Mouse (Mus musculus): ENCODE measurements around the gene Gm28048. TPM values are rescaled to one million over a fixed set of nuclear protein-coding genes. Genes with fewer than 3 reads are reported as not detected.

Gene Gm28048
- polyA plus RNA-seq, 1 experiment: 5.4 TPM

GRCm38 (mm10) chr11:22937716-22938316 is 44.1 kb downstream of the Gm28048 start:
- no peak overlapping the region for H3K27ac ChIP-seq (replicated peaks; ENCODE audit: low read depth, low read length)
- 0 out of 2 replicates have a peak, but pooled peaks cover 2% of the 10 kb centered on the region for H3K4me1 ChIP-seq (ENCODE audit: control insufficient read depth, insufficient read depth, insufficient read length, low read length)
- no peak overlapping the region for H3K4me3 ChIP-seq (ENCODE audit: insufficient read depth, low read depth, low read length)

GRCm38 (mm10) chr11:22936446-22937125 is 45.3 kb downstream of the Gm28048 start:
- Histone ChIP-seq H3K4me1 (ENCODE audit: control insufficient read depth, insufficient read depth, insufficient read length, low read length) (0 out of 2 replicates have a peak, but pooled peaks cover 2% of the 10 kb centered on the region), H3K27ac (replicated peaks; ENCODE audit: low read depth, low read length) (no peak overlapping the region), H3K4me3 (ENCODE audit: insufficient read depth, low read depth, low read length) (no peak overlapping the region)

- Histone ChIP-seq H3K27ac (replicated peaks; ENCODE audit: low read depth, low read length) (no peak overlapping the region), H3K4me3 (ENCODE audit: insufficient read depth, low read depth, low read length) (no peak overlapping the region), H3K4me1 (ENCODE audit: control insufficient read depth, insufficient read depth, insufficient read length, low read length) (peaks cover 7% of the 10 kb centered on the region; the same call in 1 of the 2 replicates)
These were observed 49.7 kb downstream of the Gm28048 start for GRCm38 (mm10) chr11:22932167-22932566.

GRCm38 (mm10) chr11:22931320-22931905 is 50.5 kb downstream of the Gm28048 start:
- Histone ChIP-seq H3K4me1 (ENCODE audit: control insufficient read depth, insufficient read depth, insufficient read length, low read length) (peaks cover 7% of the 10 kb centered on the region; the same call in 1 of the 2 replicates), H3K27ac (replicated peaks; ENCODE audit: low read depth, low read length) (no peak overlapping the region), H3K4me3 (ENCODE audit: insufficient read depth, low read depth, low read length) (no peak overlapping the region)

GRCm38 (mm10) chr11:22930129-22930528 is 51.8 kb downstream of the Gm28048 start:
- peaks cover 7% of the 10 kb centered on the region; the same call in 1 of the 2 replicates for H3K4me1 ChIP-seq (ENCODE audit: control insufficient read depth, insufficient read depth, insufficient read length, low read length)
- H3K27ac ChIP-seq (replicated peaks; ENCODE audit: low read depth, low read length): no peak overlapping the region
- H3K4me3 ChIP-seq (ENCODE audit: insufficient read depth, low read depth, low read length): no peak overlapping the region

GRCm38 (mm10) chr11:22928586-22929169 is 53.2 kb downstream of the Gm28048 start:
- Histone ChIP-seq H3K4me1 (ENCODE audit: control insufficient read depth, insufficient read depth, insufficient read length, low read length) (peaks cover 7% of the 10 kb centered on the region; the same call in 1 of the 2 replicates), H3K27ac (replicated peaks; ENCODE audit: low read depth, low read length) (no peak overlapping the region), H3K4me3 (ENCODE audit: insufficient read depth, low read depth, low read length) (no peak overlapping the region)

- Histone ChIP-seq H3K4me3 (ENCODE audit: insufficient read depth, low read depth, low read length) (no peak overlapping the region), H3K27ac (replicated peaks; ENCODE audit: low read depth, low read length) (no peak overlapping the region), H3K4me1 (ENCODE audit: control insufficient read depth, insufficient read depth, insufficient read length, low read length) (peaks cover 5% of the 10 kb centered on the region; the same call in 1 of the 2 replicates)
These were observed 58.3 kb downstream of the Gm28048 start for GRCm38 (mm10) chr11:22923606-22924005.

- no peak overlapping the region for H3K27ac ChIP-seq (replicated peaks; ENCODE audit: low read depth, low read length)
- H3K4me1 ChIP-seq (ENCODE audit: control insufficient read depth, insufficient read depth, insufficient read length, low read length): no peaks in the 10 kb centered on the region
- no peak overlapping the region for H3K4me3 ChIP-seq (ENCODE audit: insufficient read depth, low read depth, low read length)
These were observed 59.3 kb downstream of the Gm28048 start for GRCm38 (mm10) chr11:22922546-22922945.

- Histone ChIP-seq H3K4me3 (ENCODE audit: insufficient read depth, low read depth, low read length) (no peak overlapping the region), H3K4me1 (ENCODE audit: control insufficient read depth, insufficient read depth, insufficient read length, low read length) (no peaks in the 10 kb centered on the region), H3K27ac (replicated peaks; ENCODE audit: low read depth, low read length) (no peak overlapping the region)
These were observed 62.6 kb downstream of the Gm28048 start for GRCm38 (mm10) chr11:22919336-22919735.

- H3K4me3 ChIP-seq (ENCODE audit: insufficient read depth, low read depth, low read length): no peak overlapping the region
- no peak overlapping the region for H3K27ac ChIP-seq (replicated peaks; ENCODE audit: low read depth, low read length)
- no peaks in the 10 kb centered on the region for H3K4me1 ChIP-seq (ENCODE audit: control insufficient read depth, insufficient read depth, insufficient read length, low read length)
These were observed 64.1 kb downstream of the Gm28048 start for GRCm38 (mm10) chr11:22917786-22918185.

- no peak overlapping the region for H3K27ac ChIP-seq (replicated peaks; ENCODE audit: low read depth, low read length)
- no peaks in the 10 kb centered on the region for H3K4me1 ChIP-seq (ENCODE audit: control insufficient read depth, insufficient read depth, insufficient read length, low read length)
These were observed 68.1 kb downstream of the Gm28048 start for GRCm38 (mm10) chr11:22913744-22914143.

GRCm38 (mm10) chr11:22911831-22912230 is 70.1 kb downstream of the Gm28048 start:
- H3K27ac ChIP-seq (replicated peaks; ENCODE audit: low read depth, low read length): no peak overlapping the region
- H3K4me1 ChIP-seq (ENCODE audit: control insufficient read depth, insufficient read depth, insufficient read length, low read length): no peaks in the 10 kb centered on the region
- H3K4me3 ChIP-seq (ENCODE audit: insufficient read depth, low read depth, low read length): no peak overlapping the region

More at GRCm38 (mm10) chr11:22913744-22914143, 68.1 kb downstream of the Gm28048 start:
- no peak overlapping the region for H3K4me3 ChIP-seq (ENCODE audit: insufficient read depth, low read depth, low read length)

- Histone ChIP-seq H3K4me1 (ENCODE audit: control insufficient read depth, insufficient read depth, insufficient read length, low read length) (no peaks in the 10 kb centered on the region; the same call in 1 of the 2 replicates), H3K4me3 (ENCODE audit: insufficient read depth, low read depth, low read length) (no peak overlapping the region), H3K27ac (replicated peaks; ENCODE audit: low read depth, low read length) (no peak overlapping the region)
These were observed 75.4 kb downstream of the Gm28048 start for GRCm38 (mm10) chr11:22906453-22906865.

GRCm38 (mm10) chr11:22902923-22903322 is 79.0 kb downstream of the Gm28048 start:
- Histone ChIP-seq H3K27ac (replicated peaks; ENCODE audit: low read depth, low read length) (no peak overlapping the region), H3K4me1 (ENCODE audit: control insufficient read depth, insufficient read depth, insufficient read length, low read length) (no peaks in the 10 kb centered on the region; the same call in 1 of the 2 replicates), H3K4me3 (ENCODE audit: insufficient read depth, low read depth, low read length) (no peak overlapping the region)

GRCm38 (mm10) chr11:22900041-22900440 is 81.8 kb downstream of the Gm28048 start:
- Histone ChIP-seq H3K27ac (replicated peaks; ENCODE audit: low read depth, low read length) (no peak overlapping the region), H3K4me3 (ENCODE audit: insufficient read depth, low read depth, low read length) (no peak overlapping the region), H3K4me1 (ENCODE audit: control insufficient read depth, insufficient read depth, insufficient read length, low read length) (no peaks in the 10 kb centered on the region)
